Comparison of ENCODE assay signal across 8 mouse cellular contexts in the genomic region with DNA sequence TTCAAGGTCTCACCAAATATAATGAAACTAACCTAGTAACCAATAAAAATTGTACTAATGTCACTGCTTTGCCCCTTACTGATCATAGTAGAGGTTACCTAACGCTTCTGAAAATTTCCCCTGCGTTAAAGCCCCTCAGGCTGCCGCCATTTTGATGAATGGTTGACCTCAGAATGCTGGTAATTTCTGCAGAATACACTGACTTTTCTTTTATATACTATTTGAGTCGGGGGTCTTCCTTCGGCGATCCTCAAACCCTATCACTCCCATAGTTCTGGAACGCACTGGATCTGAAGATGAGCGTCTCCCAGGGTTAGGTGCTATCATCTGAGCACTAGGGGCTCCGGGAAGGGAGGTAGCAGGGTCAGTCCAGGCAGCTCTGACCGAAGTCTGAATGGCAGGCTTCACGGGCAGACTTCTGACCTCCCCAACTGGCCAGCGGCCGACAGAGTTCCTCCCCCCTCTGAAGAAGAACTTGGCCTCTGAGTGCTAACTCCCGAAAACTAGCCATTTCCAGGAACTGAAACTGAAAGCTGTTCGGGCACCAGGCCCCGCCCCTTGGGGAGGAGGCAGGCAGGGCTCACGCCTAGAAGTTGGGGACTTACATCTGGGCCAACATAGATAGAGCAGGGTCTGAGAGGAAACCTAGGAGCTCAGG. TPM values are rescaled to one million over a fixed set of nuclear protein-coding genes. Genes with fewer than 3 reads are reported as not detected.
A peak's percentile ranks its signal among the peaks of the same experiment; 100 is the strongest.
DNase-seq lines count a peak whose midpoint lies in the region; ATAC-seq lines count a peak whose summit lies in the region.

No protein-coding gene starts in this region.

- WGBS in hindbrain, embryonic 12.5 days: 47% methylated on average over 15 of the region's 17 CpGs

- H3K9me3 ChIP-seq in hindbrain, embryonic 12.5 days (replicated peaks): no peaks in the 10 kb centered on the region

- peak overlapping the region; percentile 46 for H3K4me2 ChIP-seq in hindbrain, embryonic 12.5 days (replicated peaks)

- no peak for ATAC-seq in hindbrain, embryonic 12.5 days (ENCODE audit: low FRiP score)

- peaks cover 7% of the 10 kb centered on the region; the same call in 1 of the 2 replicates for H3K4me1 ChIP-seq in hindbrain, embryonic 12.5 days

- peak; percentile 31 for DNase-seq in ES-CJ7 (ENCODE audit: low read depth, low spot score)
- DNase-seq in c-Kit-positive CD71-positive TER-119-positive erythroid progenitor cells, embryonic 14.5 days (ENCODE audit: low spot score): peak; percentile 94
- DNase-seq in frontal cortex, postnatal 25 days (ENCODE audit: low spot score in 2 of 2): peak; percentile 10 to 30
- DNase-seq in layer of hippocampus, postnatal 14 days (ENCODE audit: low spot score in 2 of 2): peak; percentile 7 to 46
- peak; percentile 87 for DNase-seq in lung, postnatal 14 days
- peak; percentile 49 for DNase-seq in ovary, postnatal 10 days (ENCODE audit: low spot score)
- DNase-seq in thymus, postnatal 14 days: peak; percentile 90

- peak overlapping the region; percentile 27 for H3K4me3 ChIP-seq in hindbrain, embryonic 12.5 days

- H3K36me3 ChIP-seq in hindbrain, embryonic 12.5 days: no peaks in the 10 kb centered on the region

- H3K27ac ChIP-seq in hindbrain, embryonic 12.5 days: no peak overlapping the region

- no peaks in the 10 kb centered on the region for H3K27me3 ChIP-seq in hindbrain, embryonic 12.5 days

- no peak overlapping the region for H3K9ac ChIP-seq in hindbrain, embryonic 12.5 days

RNA-seq across cellular contexts. Expression of gene Irgm2, which starts 15.1 kb away (rescaled TPM):
- 0.87 and 0.96 TPM in 2 replicates for polyA plus RNA-seq in hindbrain, embryonic 12.5 days (2016; fragmentation: Nextera tagmentation; extraction: Ambion mirVana)
- total RNA-seq in layer of hippocampus, postnatal 14 days (2021): 1 to 10 TPM; 1.7 to 1.9 TPM

RNA-seq across cellular contexts. Expression of gene Igtp, which starts 15.2 kb away (rescaled TPM):
- 1.9 and 2.0 TPM in 2 replicates for polyA plus RNA-seq in hindbrain, embryonic 12.5 days (2016; fragmentation: Nextera tagmentation; extraction: Ambion mirVana)
- total RNA-seq in layer of hippocampus, postnatal 14 days (2021): 1 to 10 TPM in 1 of 2 experiments, under 1 TPM in 1; 0.97 to 1.3 TPM

RNA-seq across cellular contexts. Expression of gene Mrpl22, which starts 43.1 kb away (rescaled TPM):
- 98.3 and 102 TPM in 2 replicates for polyA plus RNA-seq in hindbrain, embryonic 12.5 days (2016; fragmentation: Nextera tagmentation; extraction: Ambion mirVana)
- total RNA-seq in layer of hippocampus, postnatal 14 days (2021): 10 to 100 TPM; 30.7 to 34.4 TPM

RNA-seq across cellular contexts. Expression of gene Gemin5, which starts 46.2 kb away (rescaled TPM):
- 22.5 and 24.2 TPM in 2 replicates for polyA plus RNA-seq in hindbrain, embryonic 12.5 days (2016; fragmentation: Nextera tagmentation; extraction: Ambion mirVana)
- total RNA-seq in layer of hippocampus, postnatal 14 days (2021): 10 to 100 TPM; 17.7 to 20.3 TPM

Comparison
In these comparisons a context has a peak if more than half of its experiments do, and no peak if none do; other contexts are left out.
1. DNase-seq: peak in every context shown above with its lines; median percentile 94 in c-Kit-positive CD71-positive TER-119-positive erythroid progenitor cells, embryonic 14.5 days; 90 in thymus, postnatal 14 days; 87 in lung, postnatal 14 days; 49 in ovary, postnatal 10 days; 31 in ES-CJ7; 26 in layer of hippocampus, postnatal 14 days; 20 in frontal cortex, postnatal 25 days.